In genomic region chr2:35484102-35484501, GRCm38 (mm10) we compare ENCODE assay signal across 14 mouse cellular contexts.
"Had no signal": no experiment of that assay in that cellular context is flagged by ENCODE, and none has a peak within 500 bp of the region (broad histone marks: within the 10 kb centered on the region; RNA-seq: fewer than 3 reads in every experiment).

No protein-coding gene starts in this region.

- H3K4me3 ChIP-seq: neural tube, embryonic 13.5 days; stomach, embryonic 15.5 days had no signal

- H3K36me3 ChIP-seq: neural tube, embryonic 13.5 days; stomach, embryonic 15.5 days had no signal

- H3K9me3 ChIP-seq: neural tube, embryonic 13.5 days; stomach, embryonic 15.5 days had no signal

- H3K27ac ChIP-seq: neural tube, embryonic 13.5 days; stomach, embryonic 15.5 days; stomach, postnatal 0 days had no signal

- DNase-seq: retina, postnatal 1 day; right cerebral cortex, adult 18-20 months; right cerebral cortex, postnatal 14 days; right cerebral cortex, postnatal 25 days; right cerebral cortex, postnatal 4 days; thymus, adult 18-20 months; thymus, adult 2 months; thymus, postnatal 14 days; thymus, postnatal 25 days; thymus, postnatal 36 days; thymus, postnatal 4 days had no signal

- H3K9ac ChIP-seq: neural tube, embryonic 13.5 days; stomach, embryonic 15.5 days had no signal

- H3K27me3 ChIP-seq: neural tube, embryonic 13.5 days; stomach, embryonic 15.5 days had no signal

- H3K4me1 ChIP-seq: stomach, embryonic 15.5 days had no signal

- H3K4me2 ChIP-seq: neural tube, embryonic 13.5 days; stomach, embryonic 15.5 days had no signal
